Mouse (Mus musculus) MEL (cell line): ENCODE measurements around the gene Olfr1413. TPM values are rescaled to one million over a fixed set of nuclear protein-coding genes. Genes with fewer than 3 reads are reported as not detected.

ENCODE experiments used
- DNase-seq: peaks from one replicate; pipeline ENCODE4 v3.0.0; 2011; ENCODE audit warnings: low read depth, low spot score
- H3K27ac ChIP-seq: 2 replicates; pipeline ENCODE4 v1.5.1; 2012; ENCODE audit warnings: low read depth, mild to moderate bottlenecking, control low read depth, low read length, moderate library complexity; ENCODE audit not compliant: control insufficient read depth
- H3K27me3 ChIP-seq, 2 experiments: fragments of 150-350 bp in 1 of 2; sonication (generic) in 1 of 2; 2 replicates each; pipeline ENCODE4 v1.6.1; 2012; ENCODE audit warnings: low read length in 2 of 2, mild to moderate bottlenecking in 2 of 2, improper control_type of control experiment in 1 of 2, moderate library complexity in 1 of 2; ENCODE audit not compliant: insufficient read depth in 2 of 2, control insufficient read depth in 1 of 2
- H3K36me3 ChIP-seq, 2 experiments: 2 replicates each; pipeline ENCODE4 v1.6.1; 2012 to 2014; ENCODE audit warnings: low read length in 2 of 2, improper control_type of control experiment in 1 of 2, inconsistent platforms in 1 of 2, mild to moderate bottlenecking in 1 of 2; ENCODE audit not compliant: insufficient read depth in 2 of 2, control insufficient read depth in 1 of 2
- H3K4me1 ChIP-seq, 2 experiments: fragments of 150-350 bp in 1 of 2; sonication (generic) in 1 of 2; 2 replicates each; pipeline ENCODE4 v1.6.1; 2012; ENCODE audit warnings: low read length in 2 of 2, improper control_type of control experiment in 1 of 2, mild to moderate bottlenecking in 1 of 2; ENCODE audit not compliant: insufficient read depth in 2 of 2, control insufficient read depth in 1 of 2
- H3K4me3 ChIP-seq, 2 experiments: fragments of 150-350 bp in 1 of 2; sonication (generic) in 1 of 2; 2 replicates each; pipeline ENCODE4 v1.5.1; 2012; ENCODE audit warnings: low read depth in 2 of 2, low read length in 2 of 2, mild to moderate bottlenecking in 2 of 2, moderate library complexity in 2 of 2, control low read depth in 1 of 2, improper control_type of control experiment in 1 of 2; ENCODE audit not compliant: control insufficient read depth in 1 of 2, insufficient read depth in 1 of 2
- H3K79me2 ChIP-seq: 2 replicates; pipeline ENCODE4 v1.6.1; 2012; ENCODE audit warnings: mild to moderate bottlenecking, low read length, moderate library complexity; ENCODE audit not compliant: control insufficient read depth, poor library complexity, insufficient read depth
- H3K9ac ChIP-seq: 2 replicates; pipeline ENCODE4 v1.6.1; 2012; ENCODE audit warnings: low read depth, mild to moderate bottlenecking, control low read depth, low read length, moderate library complexity; ENCODE audit not compliant: control insufficient read depth, poor library complexity, severe bottlenecking
- H3K9me3 ChIP-seq: fragments of 150-350 bp; sonication (generic); replicated peaks from 2 replicates; pipeline ENCODE4 v1.6.1; 2012; ENCODE audit warnings: mild to moderate bottlenecking, low read length, improper control_type of control experiment, moderate library complexity; ENCODE audit not compliant: insufficient read depth
- CHD1 ChIP-seq: IDR thresholded peaks from 2 replicates; pipeline ENCODE4 v1.6.1; 2012; ENCODE audit warnings: low read depth, mild to moderate bottlenecking, inconsistent platforms, low read length, improper control_type of control experiment
- CHD2 ChIP-seq: IDR thresholded peaks from 2 replicates; pipeline ENCODE4 v1.6.1; 2011; ENCODE audit warnings: low read length, improper control_type of control experiment
- CTCF ChIP-seq, 3 experiments: IDR thresholded peaks in 2 of 3; conservative IDR thresholded peaks in 1 of 3; 2 replicates each; pipeline ENCODE4 v1.5.1; 2011 to 2012; ENCODE audit warnings: low read length in 3 of 3, low read depth in 2 of 3, mild to moderate bottlenecking in 2 of 3, improper control_type of control experiment in 1 of 3, inconsistent platforms in 1 of 3, mixed read lengths in 1 of 3, moderate library complexity in 1 of 3; ENCODE audit not compliant: control insufficient read depth in 1 of 3, insufficient read depth in 1 of 3, poor library complexity in 1 of 3, severe bottlenecking in 1 of 3
- ELF1 ChIP-seq: IDR thresholded peaks from 2 replicates; pipeline ENCODE4 v1.6.1; 2014; ENCODE audit warnings: low read depth, mild to moderate bottlenecking, inconsistent platforms, low read length, improper control_type of control experiment, moderate library complexity
- ETS1 ChIP-seq: IDR thresholded peaks from 2 replicates; pipeline ENCODE4 v1.6.1; 2012; ENCODE audit warnings: low read depth, mild to moderate bottlenecking, inconsistent platforms, low read length, improper control_type of control experiment, moderate library complexity
- GATA1 ChIP-seq: IDR thresholded peaks from 2 replicates; pipeline ENCODE4 v1.6.1; 2011; ENCODE audit warnings: low read depth, low read length, improper control_type of control experiment
- MAFK ChIP-seq: IDR thresholded peaks from 2 replicates; pipeline ENCODE4 v1.6.1; 2011; ENCODE audit warnings: low read depth, mild to moderate bottlenecking, low read length, improper control_type of control experiment, borderline replicate concordance
- MAZ ChIP-seq: IDR thresholded peaks from 2 replicates; pipeline ENCODE4 v1.6.1; 2012; ENCODE audit warnings: low read depth, mild to moderate bottlenecking, inconsistent platforms, low read length, improper control_type of control experiment
- MEF2A ChIP-seq: IDR thresholded peaks from 2 replicates; pipeline ENCODE4 v1.6.1; 2014; ENCODE audit warnings: low read depth, mild to moderate bottlenecking, inconsistent platforms, low read length, improper control_type of control experiment; ENCODE audit not compliant: poor library complexity, insufficient replicate concordance, severe bottlenecking; ENCODE audit errors: extremely low read depth
- MYB ChIP-seq: IDR thresholded peaks from 2 replicates; pipeline ENCODE4 v1.6.1; 2011; ENCODE audit warnings: mild to moderate bottlenecking, low read depth, low read length, improper control_type of control experiment
- MYC ChIP-seq: IDR thresholded peaks from 2 replicates; pipeline ENCODE4 v1.6.1; 2011; ENCODE audit warnings: low read depth, mild to moderate bottlenecking, low read length, improper control_type of control experiment, moderate library complexity
- NELFE ChIP-seq: IDR thresholded peaks from 2 replicates; pipeline ENCODE4 v1.6.1; 2011; ENCODE audit warnings: low read depth, low read length, improper control_type of control experiment
- NRF1 ChIP-seq: IDR thresholded peaks from 2 replicates; pipeline ENCODE4 v1.6.1; 2014; ENCODE audit warnings: low read depth, mild to moderate bottlenecking, inconsistent platforms, low read length, improper control_type of control experiment, moderate library complexity; ENCODE audit not compliant: poor library complexity, insufficient read depth, severe bottlenecking
- RAD21 ChIP-seq: IDR thresholded peaks from 2 replicates; pipeline ENCODE4 v1.6.1; 2011; ENCODE audit warnings: mild to moderate bottlenecking, low read depth, low read length, improper control_type of control experiment
- SIN3A ChIP-seq: IDR thresholded peaks from 2 replicates; pipeline ENCODE4 v1.6.1; 2012; ENCODE audit warnings: low read length, improper control_type of control experiment, inconsistent platforms
- SMC3 ChIP-seq: IDR thresholded peaks from 2 replicates; pipeline ENCODE4 v1.6.1; 2011; ENCODE audit warnings: low read depth, low read length, improper control_type of control experiment
- TAL1 ChIP-seq: IDR thresholded peaks from 2 replicates; pipeline ENCODE4 v1.6.1; 2012; ENCODE audit warnings: mild to moderate bottlenecking, inconsistent platforms, low read length, moderate library complexity, mixed read lengths
- TBP ChIP-seq: IDR thresholded peaks from 2 replicates; pipeline ENCODE4 v1.8.0; 2011; ENCODE audit warnings: low read depth, low read length, improper control_type of control experiment
- UBTF ChIP-seq: IDR thresholded peaks from 2 replicates; pipeline ENCODE4 v1.6.1; 2012; ENCODE audit warnings: low read depth, mild to moderate bottlenecking, inconsistent platforms, low read length, improper control_type of control experiment, moderate library complexity, borderline replicate concordance; ENCODE audit not compliant: insufficient read depth
- USF1 ChIP-seq: IDR thresholded peaks from 2 replicates; pipeline ENCODE4 v1.6.1; 2014; ENCODE audit warnings: low read depth, mild to moderate bottlenecking, inconsistent platforms, low read length, improper control_type of control experiment, moderate library complexity
- ZC3H11A ChIP-seq: IDR thresholded peaks from 2 replicates; pipeline ENCODE4 v1.6.1; 2012; ENCODE audit warnings: low read depth, mild to moderate bottlenecking, inconsistent platforms, low read length, improper control_type of control experiment
- ZKSCAN1 ChIP-seq: IDR thresholded peaks from 2 replicates; pipeline ENCODE4 v1.6.1; 2012; ENCODE audit warnings: low read depth, mild to moderate bottlenecking, inconsistent platforms, low read length, improper control_type of control experiment, moderate library complexity
- ZMIZ1 ChIP-seq: IDR thresholded peaks from 2 replicates; pipeline ENCODE4 v1.6.1; 2012; ENCODE audit warnings: low read depth, mild to moderate bottlenecking, inconsistent platforms, low read length, improper control_type of control experiment, moderate library complexity
- polyA plus RNA-seq, 2 experiments: library from polyadenylated mRNA; stranded (reverse) in 1 of 2; unstranded in 1 of 2; fragments of >175 nt in 1 of 2; fragments of >200 nt in 1 of 2; gene quantifications; 2 replicates each; pipeline versions ENCODE4 v1.2.1 to v1.2.4; 2012; ENCODE audit warnings: low replicate concordance in 2 of 2, low read depth in 1 of 2; ENCODE audit not compliant: insufficient read length in 2 of 2, insufficient read depth in 1 of 2, missing spikeins in 1 of 2
- total RNA-seq: library from RNA; depleted of rRNA; stranded (reverse); fragments of 300-350 nt; gene quantifications from 2 replicates; pipeline ENCODE4 v1.2.3, GENCODE M21; 2012

The Olfr1413 gene
- total and polyA plus RNA-seq, 3 experiments: not detected

DNA sequence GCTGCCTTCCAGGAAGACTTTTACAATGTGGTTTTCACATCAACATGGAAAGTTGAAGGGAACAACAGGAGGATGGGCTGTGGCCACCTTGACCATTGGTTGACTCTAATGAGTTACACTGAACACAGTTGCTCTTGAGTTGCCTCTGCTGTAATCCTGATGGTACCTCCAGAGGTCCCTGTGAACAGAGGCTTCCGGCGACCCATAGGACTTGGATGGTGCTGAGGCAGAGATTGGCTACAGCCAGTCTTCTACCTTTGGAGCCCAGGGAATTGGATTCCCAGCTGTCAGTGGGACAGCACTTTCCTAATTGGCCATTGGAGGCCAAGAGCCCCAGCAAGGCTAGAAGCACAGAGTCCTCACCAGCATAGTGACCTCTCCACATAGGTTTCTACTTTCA, 14.4 kb downstream of the Olfr1413 start, which contains the start of gene Olfr1412:
Olfr1412 (plus strand) TSS at position 301 of the 400 bp plus-strand sequence.
- Histone ChIP-seq H3K4me3 (no peak within 1 kb of the TSS), H3K4me1 (no peaks in the 10 kb centered on the region), H3K27ac (no peak within 1 kb of the TSS), H3K79me2 (no peaks in the 10 kb centered on the region), H3K9ac (no peak within 1 kb of the TSS), H3K36me3 (no peaks in the 10 kb centered on the region), H3K27me3 (no peaks in the 10 kb centered on the region; a peak in 1 of 4 replicates), H3K9me3 (no peaks in the 10 kb centered on the region)
- no peak for TF ChIP-seq MAZ
- TF ChIP-seq MEF2A: no peak
- TF ChIP-seq NELFE: no peak
- no peak for TF ChIP-seq GATA1
- no peak for TF ChIP-seq RAD21
- TF ChIP-seq ZKSCAN1: no peak
- TF ChIP-seq ELF1: no peak
- TF ChIP-seq MYC: no peak
- no peak for TF ChIP-seq CTCF (IDR thresholded peaks at IDR 0.05 in 2 of 3, conservative IDR thresholded peaks at IDR 0.05 in 1 of 3; ENCODE audit: control insufficient read depth in 1 of 3, insufficient read depth in 1 of 3, low read depth in 2 of 3, low read length in 3 of 3, poor library complexity in 1 of 3, severe bottlenecking in 1 of 3)
- no peak for TF ChIP-seq ZMIZ1
- TF ChIP-seq ETS1: no peak
- no peak for TF ChIP-seq CHD1
- DNase-seq: no peak

DNA sequence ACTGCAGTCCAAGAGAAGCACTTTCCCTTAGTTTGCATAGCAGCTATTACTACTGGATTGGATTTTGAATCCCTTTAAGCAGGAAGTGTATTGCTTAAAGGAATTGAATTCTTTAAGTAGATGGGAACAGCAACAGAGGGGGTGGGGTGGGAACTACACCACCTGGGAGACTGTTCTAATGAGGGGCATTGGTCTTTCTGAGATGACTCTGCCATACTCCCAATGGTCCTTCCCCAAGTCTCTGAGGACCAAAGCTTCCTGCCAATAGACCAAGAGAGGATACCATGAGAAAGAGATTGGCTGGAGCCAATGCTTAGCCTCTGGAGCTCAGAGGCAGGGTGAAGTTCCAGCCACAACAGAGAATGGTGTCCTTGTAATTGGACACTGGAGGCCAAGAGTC, 23.0 kb downstream of the Olfr1413 start, which contains the start of gene Olfr1411:
Olfr1411 (plus strand) TSS at position 301 of the 400 bp plus-strand sequence.
- Histone ChIP-seq H3K79me2 (no peaks in the 10 kb centered on the region), H3K27ac (no peak within 1 kb of the TSS), H3K9ac (no peak within 1 kb of the TSS), H3K27me3 (peaks cover 0 to 1% of the 10 kb centered on the region in 2 experiments; a peak in 1 of 4 replicates), H3K4me3 (no peak within 1 kb of the TSS), H3K4me1 (no peaks in the 10 kb centered on the region), H3K36me3 (no peaks in the 10 kb centered on the region), H3K9me3 (no peaks in the 10 kb centered on the region)
- TF ChIP-seq MYB (no peak), CHD1 (no peak), ZKSCAN1 (no peak), GATA1 (no peak), SMC3 (no peak), ZC3H11A (no peak), TAL1 (no peak), USF1 (no peak), ZMIZ1 (no peak), MAFK (no peak), SIN3A (no peak), NELFE (no peak), MYC (no peak), TBP (no peak), NRF1 (no peak), CHD2 (no peak), UBTF (no peak)
- no peak for DNase-seq
